Mouse (Mus musculus): ENCODE results near the gene Atg2a.
"Not testable (repeated sequence)": the region's sequence is repeated elsewhere in the genome, so short reads cannot be mapped to it uniquely, and the experiment has no call there.

Atg2a gene

GRCm38 (mm10) chr19:6276426-6277421 is 35.3 kb downstream of the Atg2a start, which contains the start of gene Ehd1:
Gene Ehd1 (plus strand): TSS chr19:6276725.
- peak; percentile 97 for DNase-seq

- DNase-seq, result no peak
These were observed 36.4 kb downstream of the Atg2a start for GRCm38 (mm10) chr19:6277661-6278438.

- no peak for DNase-seq
These were observed 37.1 kb downstream of the Atg2a start for GRCm38 (mm10) chr19:6278439-6279073.

- DNase-seq, result no peak
These were observed 38.1 kb downstream of the Atg2a start for GRCm38 (mm10) chr19:6279481-6280144.

- no peak for DNase-seq
These were observed 39.1 kb downstream of the Atg2a start for GRCm38 (mm10) chr19:6280554-6280953.

- DNase-seq, result no peak
These were observed 39.9 kb downstream of the Atg2a start for GRCm38 (mm10) chr19:6281122-6282020.

- no peak for DNase-seq
These were observed 41.5 kb downstream of the Atg2a start for GRCm38 (mm10) chr19:6283001-6283400.

- DNase-seq, result no peak
These were observed 43.0 kb downstream of the Atg2a start for GRCm38 (mm10) chr19:6284502-6284901.

- DNase-seq, result no peak
These were observed 43.8 kb downstream of the Atg2a start for GRCm38 (mm10) chr19:6285226-6285625.

GRCm38 (mm10) chr19:6285632-6286433 is 44.4 kb downstream of the Atg2a start:
- no peak for DNase-seq

GRCm38 (mm10) chr19:6286434-6287401 is 45.2 kb downstream of the Atg2a start:
- DNase-seq, result no peak

GRCm38 (mm10) chr19:6288236-6288894 is 46.9 kb downstream of the Atg2a start:
- no peak for DNase-seq

- no peak for DNase-seq
These were observed 48.3 kb downstream of the Atg2a start for GRCm38 (mm10) chr19:6289696-6290238.

GRCm38 (mm10) chr19:6290720-6291116 is 49.2 kb downstream of the Atg2a start:
- DNase-seq, result not testable (repeated sequence)

- DNase-seq, result no peak
These were observed 49.8 kb downstream of the Atg2a start for GRCm38 (mm10) chr19:6291117-6291781.

GRCm38 (mm10) chr19:6292262-6292661 is 50.8 kb downstream of the Atg2a start:
- no peak for DNase-seq

GRCm38 (mm10) chr19:6294301-6294700 is 52.8 kb downstream of the Atg2a start:
- DNase-seq, result no peak

All from right cerebral cortex, adult 18-20 months (tissue).